Mouse (Mus musculus) lung, postnatal 0 days (tissue): Measurements from ENCODE around the gene Dct.

ENCODE experiments used
- CTCF ChIP-seq: IDR thresholded peaks from 2 replicates; pipeline ENCODE4 v1.5.1; 2016; ENCODE audit warnings: antibody characterized with exemption, mild to moderate bottlenecking
- EP300 ChIP-seq: IDR thresholded peaks from 2 replicates; pipeline ENCODE4 v1.6.1; 2016; ENCODE audit warnings: antibody characterized with exemption, mild to moderate bottlenecking, control low read depth

DNA sequence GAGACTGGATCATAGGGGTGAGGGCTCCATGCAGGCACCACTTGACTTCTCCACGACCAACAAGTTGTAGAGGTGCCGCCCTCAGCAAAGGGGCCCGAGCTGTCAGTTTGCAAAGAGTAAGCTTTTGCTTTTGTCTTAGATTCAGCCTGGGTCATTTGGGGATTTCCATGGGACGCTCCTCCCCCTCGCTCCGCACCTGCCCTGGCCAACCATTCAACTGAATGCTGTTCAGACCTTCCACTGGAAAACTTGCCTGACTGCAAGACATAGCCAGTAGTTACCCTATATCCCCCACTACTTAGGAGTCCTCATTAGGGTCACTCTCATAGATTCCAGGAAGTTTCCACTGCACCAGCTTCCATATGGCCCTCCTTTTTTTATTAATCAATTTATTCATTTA lies 31.8 kb upstream of the Dct start:
- TF ChIP-seq CTCF (no peak), EP300 (no peak)
